Mouse (Mus musculus) embryonic facial prominence, embryonic 11.5 days (tissue): ENCODE data around the gene Faap100. TPM values are rescaled to one million over a fixed set of nuclear protein-coding genes. Genes with fewer than 3 reads are reported as not detected.

ENCODE experiments used
- ATAC-seq: fragments of 200-750 bp; cut with Nextera tagmentation; replicated peaks from 2 replicates; pipeline ENCODE4 v1.8.0; 2017; ENCODE audit warnings: low read depth; ENCODE audit not compliant: insufficient number of reproducible peaks, low FRiP score, low TSS enrichment
- DNase-seq: peaks from one replicate; pipeline ENCODE4 v3.0.0-alpha.2; 2015; ENCODE audit warnings: low spot score
- H3K27ac ChIP-seq: fragments of 300-500 bp; sonication (generic); replicated peaks from 2 replicates; pipeline ENCODE4 v1.5.1; 2014; ENCODE audit warnings: mild to moderate bottlenecking, low read depth, low read length, control low read depth
- H3K27me3 ChIP-seq: fragments of 300-500 bp; sonication (generic); 2 replicates; pipeline ENCODE4 v1.6.1; 2014; ENCODE audit warnings: mild to moderate bottlenecking, low read length, moderate library complexity, mixed read lengths; ENCODE audit not compliant: control insufficient read depth, insufficient read depth
- H3K36me3 ChIP-seq: fragments of 300-500 bp; sonication (generic); replicated peaks from 2 replicates; pipeline ENCODE4 v1.6.1; 2014; ENCODE audit warnings: low read depth, mild to moderate bottlenecking, low read length, moderate library complexity, mixed read lengths; ENCODE audit not compliant: control insufficient read depth, insufficient read depth
- H3K4me1 ChIP-seq: fragments of 300-500 bp; sonication (generic); 2 replicates; pipeline ENCODE4 v1.6.1; 2014; ENCODE audit warnings: low read length, mixed read lengths; ENCODE audit not compliant: control insufficient read depth, insufficient read depth
- H3K4me2 ChIP-seq: fragments of 300-500 bp; sonication (generic); 2 replicates; pipeline ENCODE4 v1.6.1; 2014; ENCODE audit warnings: low read depth, mild to moderate bottlenecking, control low read depth, low read length, moderate library complexity
- H3K4me3 ChIP-seq: fragments of 300-500 bp; sonication (generic); 2 replicates; pipeline ENCODE4 v1.5.1; 2014; ENCODE audit warnings: low read depth, low read length, control low read depth
- H3K9ac ChIP-seq: fragments of 300-500 bp; sonication (generic); replicated peaks from 2 replicates; pipeline ENCODE4 v1.6.1; 2014; ENCODE audit warnings: mild to moderate bottlenecking, control low read depth, low read length
- H3K9me3 ChIP-seq: fragments of 300-500 bp; sonication (generic); replicated peaks from 2 replicates; pipeline ENCODE4 v1.6.1; 2016; ENCODE audit warnings: mild to moderate bottlenecking, low read length, inconsistent platforms, mixed read lengths; ENCODE audit not compliant: control insufficient read depth
- WGBS: fragments of 180-500 bp; shearing (Covaris S2); extraction: QIAGEN DNeasy Blood & Tissue Kit; methylation state at CpG from one replicate; pipeline ENCODE4 v1.1.7; 2014; 5-methylcytosine and 5-hydroxymethylcytosine counted together
- polyA plus RNA-seq: library from polyadenylated mRNA; unstranded; fragments of >200 nt; fragmentation: Nextera tagmentation; extraction: Ambion mirVana; gene quantifications from 2 replicates; pipeline ENCODE4 v1.2.1, GENCODE M21; 2014

The Faap100 gene
- polyA plus RNA-seq, 1 experiment from 2014 or later: 20.5 TPM

DNA sequence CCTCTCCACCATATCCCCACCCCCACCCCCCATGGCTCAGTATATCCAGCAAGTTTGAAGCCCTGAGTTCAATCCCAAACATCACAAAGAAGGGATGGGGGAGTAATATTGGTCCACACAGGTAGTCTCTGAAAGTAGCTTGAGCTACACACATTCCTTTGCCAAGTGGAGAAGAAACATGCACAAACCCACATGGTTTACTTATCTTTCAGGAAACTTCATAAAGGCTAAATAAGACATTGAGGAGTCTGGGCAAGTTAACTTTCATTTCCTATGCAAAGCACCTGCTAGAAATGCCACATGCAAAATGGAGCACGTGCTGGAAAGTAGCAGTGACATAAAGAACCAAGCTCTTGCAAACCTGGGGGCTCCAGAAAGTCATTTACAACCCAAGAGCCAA is 27.9 kb upstream of the Faap100 start:
- H3K36me3 ChIP-seq: peaks cover 16% of the 10 kb centered on the region
- H3K9ac ChIP-seq: no peak overlapping the region
- H3K4me2 ChIP-seq: no peak overlapping the region
- H3K9me3 ChIP-seq: no peaks in the 10 kb centered on the region
- no peak overlapping the region for H3K27ac ChIP-seq
- DNase-seq (no peak), ATAC-seq (no peak)
- H3K4me3 ChIP-seq: no peak overlapping the region
- no peaks in the 10 kb centered on the region for H3K4me1 ChIP-seq
- WGBS: 87% methylated on average over 1 of the region's 1 CpGs
- H3K27me3 ChIP-seq: no peaks in the 10 kb centered on the region

DNA sequence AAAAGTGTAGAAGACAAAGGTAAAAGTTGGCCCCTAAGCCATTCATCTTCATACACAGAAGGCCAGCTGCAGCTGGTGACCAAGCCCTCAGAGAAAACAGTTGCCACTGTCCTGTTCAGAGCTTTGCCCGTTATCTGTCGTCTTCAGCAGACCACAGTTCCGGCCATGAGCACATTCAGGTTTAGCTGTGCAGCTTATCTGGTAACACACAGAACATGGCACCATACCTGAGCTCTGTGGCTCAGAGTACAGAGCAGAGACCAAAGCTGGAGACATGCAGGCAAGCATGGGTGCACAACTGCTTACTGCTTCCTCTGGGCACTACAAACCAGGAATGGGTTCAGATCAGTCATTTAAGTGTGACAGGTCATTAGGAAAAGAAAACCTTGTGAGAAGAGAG is 27.3 kb upstream of the Faap100 start:
- WGBS: 97% methylated on average over 3 of the region's 3 CpGs
- peaks cover 17% of the 10 kb centered on the region for H3K36me3 ChIP-seq

DNA sequence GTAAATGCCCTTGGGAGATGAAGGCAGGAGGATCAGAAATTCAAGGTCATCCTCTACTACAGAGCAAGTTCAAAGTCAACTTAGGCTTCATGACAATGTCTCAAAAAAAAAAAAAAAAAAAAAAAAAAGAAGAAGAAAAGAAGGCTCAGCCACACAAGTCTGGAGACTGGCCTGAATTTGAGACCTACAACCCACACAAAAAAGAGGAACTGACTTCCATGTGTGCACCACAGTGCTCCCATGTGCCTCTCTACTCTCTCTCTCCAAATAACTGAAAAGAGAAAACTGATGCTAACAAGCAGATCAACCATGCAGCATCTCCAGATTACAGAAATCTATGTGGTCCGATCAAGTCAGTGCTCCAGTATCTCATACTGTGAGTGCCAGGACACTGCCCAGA is 26.2 kb upstream of the Faap100 start:
- no peak overlapping the region for H3K27ac ChIP-seq
- H3K4me1 ChIP-seq: no peaks in the 10 kb centered on the region
- no peak overlapping the region for H3K4me3 ChIP-seq
- ATAC-seq (no peak), DNase-seq (no peak)
- H3K27me3 ChIP-seq: no peaks in the 10 kb centered on the region
- peaks cover 15% of the 10 kb centered on the region for H3K36me3 ChIP-seq
- 100% methylated on average over 1 of the region's 1 CpGs for WGBS
- no peak overlapping the region for H3K4me2 ChIP-seq
- H3K9me3 ChIP-seq: no peaks in the 10 kb centered on the region
- H3K9ac ChIP-seq: no peak overlapping the region

More for the DNA sequence above, 27.3 kb upstream of the Faap100 start:
- no peak overlapping the region for H3K4me3 ChIP-seq
- H3K27me3 ChIP-seq: no peaks in the 10 kb centered on the region
- no peak for DNase-seq
- no peak overlapping the region for H3K4me2 ChIP-seq
- no peak for ATAC-seq
- no peaks in the 10 kb centered on the region for H3K9me3 ChIP-seq
- H3K27ac ChIP-seq: no peak overlapping the region
- no peaks in the 10 kb centered on the region for H3K4me1 ChIP-seq
- H3K9ac ChIP-seq: no peak overlapping the region

DNA sequence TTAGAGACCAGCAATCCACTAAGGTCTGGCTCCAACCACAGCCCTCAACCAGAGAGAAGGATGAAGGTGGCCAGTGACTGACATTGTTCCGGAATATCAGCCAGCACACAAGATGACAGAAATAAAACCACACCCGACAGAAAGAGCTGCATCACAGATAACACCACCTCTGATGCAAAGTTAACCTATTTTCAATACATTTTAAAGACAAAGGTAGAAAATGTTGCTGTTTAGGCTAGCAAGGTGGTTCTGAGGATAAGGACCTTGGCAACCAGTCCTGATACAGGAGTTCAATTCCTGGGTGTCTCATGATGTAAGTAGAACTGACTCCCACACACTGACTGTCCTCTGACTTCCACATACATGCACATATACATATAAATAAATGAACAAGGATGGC is 20.8 kb upstream of the Faap100 start:
- DNase-seq (no peak), ATAC-seq (no peak)
- Histone ChIP-seq H3K27me3 (no peaks in the 10 kb centered on the region), H3K4me3 (no peak overlapping the region), H3K4me1 (no peaks in the 10 kb centered on the region), H3K9ac (no peak overlapping the region), H3K36me3 (peaks cover 8% of the 10 kb centered on the region), H3K27ac (no peak overlapping the region), H3K4me2 (no peak overlapping the region), H3K9me3 (no peaks in the 10 kb centered on the region)
- WGBS: 97% methylated on average over 2 of the region's 2 CpGs

DNA sequence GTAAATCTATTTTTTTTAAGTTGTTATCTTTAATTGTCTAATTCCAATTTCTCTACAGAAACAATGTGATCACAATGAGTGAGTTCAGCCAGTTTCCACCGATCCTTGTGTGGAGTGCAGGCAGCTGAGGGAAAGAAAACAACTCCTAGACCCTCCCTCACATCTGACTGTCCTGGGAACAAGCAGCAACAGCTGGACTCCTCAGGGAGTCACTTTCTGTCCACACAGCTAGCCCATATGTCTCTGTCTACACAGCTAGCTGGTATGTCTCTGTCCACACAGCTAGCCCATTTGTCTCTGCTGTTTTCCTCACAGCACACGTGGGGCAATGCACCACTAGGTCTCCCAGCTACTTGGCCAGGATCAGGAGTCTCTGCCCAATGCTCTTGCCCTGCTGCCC is 19.0 kb upstream of the Faap100 start:
- H3K9me3 ChIP-seq: no peaks in the 10 kb centered on the region
- DNase-seq (no peak), ATAC-seq (no peak)
- WGBS: 82% methylated on average over 2 of the region's 2 CpGs
- peaks cover 8% of the 10 kb centered on the region for H3K36me3 ChIP-seq
- no peak overlapping the region for H3K27ac ChIP-seq
- H3K9ac ChIP-seq: no peak overlapping the region
- no peaks in the 10 kb centered on the region for H3K4me1 ChIP-seq
- H3K4me3 ChIP-seq: no peak overlapping the region
- no peaks in the 10 kb centered on the region for H3K27me3 ChIP-seq
- no peak overlapping the region for H3K4me2 ChIP-seq

DNA sequence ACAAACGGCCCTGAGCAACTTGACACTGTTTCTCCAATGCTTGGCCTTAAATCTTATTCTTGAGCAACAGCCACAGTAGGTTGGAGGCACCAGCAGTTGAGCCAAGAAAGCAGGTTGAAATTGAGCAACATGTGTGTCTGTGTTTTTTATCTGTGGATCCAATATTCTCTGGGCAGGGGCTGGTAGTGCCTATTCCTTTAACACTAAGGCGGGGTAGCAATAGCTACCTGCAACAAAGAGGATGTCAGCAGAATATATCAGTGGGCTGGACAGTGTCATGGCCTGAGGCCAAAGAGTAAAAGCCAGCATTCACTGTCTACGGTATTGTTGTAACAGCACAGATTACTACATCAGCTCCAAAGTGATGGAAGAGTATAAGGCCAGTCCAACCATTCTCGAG is 17.1 kb upstream of the Faap100 start:
- Histone ChIP-seq H3K9ac (no peak overlapping the region), H3K36me3 (peaks cover 5% of the 10 kb centered on the region)
- 86% methylated on average over 4 of the region's 4 CpGs for WGBS

DNA sequence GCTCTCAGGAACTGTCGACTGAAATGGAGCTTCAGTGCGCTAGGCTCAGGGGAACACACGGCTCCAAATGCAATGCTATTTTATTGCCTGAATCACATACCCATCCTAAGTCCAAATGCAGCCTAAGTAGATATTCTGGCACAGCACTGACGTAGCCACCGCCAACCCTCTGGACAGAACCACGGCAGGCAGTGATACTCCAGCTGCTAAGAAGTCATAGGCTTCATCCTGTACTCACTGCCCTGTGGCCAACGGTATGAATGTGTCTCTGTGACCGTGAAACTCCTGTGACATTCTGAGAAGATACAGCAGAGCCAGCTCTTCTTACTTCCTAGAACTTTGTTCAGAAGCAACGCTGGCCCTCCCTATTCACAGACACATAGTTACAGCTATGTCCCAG is 10.0 kb upstream of the Faap100 start:
- ATAC-seq: no peak
- Histone ChIP-seq H3K9me3 (no peaks in the 10 kb centered on the region), H3K4me3 (no peak overlapping the region), H3K4me2 (no peak overlapping the region), H3K27ac (no peak overlapping the region), H3K9ac (no peak overlapping the region), H3K4me1 (no peaks in the 10 kb centered on the region), H3K27me3 (no peaks in the 10 kb centered on the region), H3K36me3 (peaks cover 9% of the 10 kb centered on the region)
- 91% methylated on average over 9 of the region's 9 CpGs for WGBS
- no peak for DNase-seq

More for the DNA sequence above, 17.1 kb upstream of the Faap100 start:
- H3K27ac ChIP-seq: no peak overlapping the region
- no peaks in the 10 kb centered on the region for H3K27me3 ChIP-seq
- DNase-seq (no peak), ATAC-seq (no peak)
- no peaks in the 10 kb centered on the region for H3K4me1 ChIP-seq
- H3K9me3 ChIP-seq: no peaks in the 10 kb centered on the region
- H3K4me3 ChIP-seq: no peak overlapping the region
- no peak overlapping the region for H3K4me2 ChIP-seq

DNA sequence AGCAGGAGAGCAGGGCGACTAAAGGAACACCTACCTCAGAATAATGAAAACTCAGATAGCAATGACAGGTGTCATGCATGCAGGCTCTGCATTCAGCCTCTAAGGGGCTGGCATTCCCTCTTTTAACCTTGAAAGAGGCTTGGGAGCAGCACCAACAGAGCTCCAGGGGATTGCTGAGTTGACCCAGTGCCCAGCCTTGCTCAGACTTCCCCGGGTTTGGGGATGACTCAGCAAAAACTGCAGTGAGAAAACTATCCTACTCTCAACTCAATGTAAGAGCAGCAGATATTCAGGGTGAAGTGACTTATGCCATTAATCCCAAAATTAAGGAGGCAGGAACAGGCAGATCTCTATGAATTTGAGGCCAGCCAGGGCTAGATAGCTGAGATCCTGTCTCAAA is 8.6 kb upstream of the Faap100 start:
- no peak overlapping the region for H3K9ac ChIP-seq
- no peak for DNase-seq
- H3K27ac ChIP-seq: no peak overlapping the region
- no peaks in the 10 kb centered on the region for H3K4me1 ChIP-seq
- H3K9me3 ChIP-seq: no peaks in the 10 kb centered on the region
- no peak overlapping the region for H3K4me3 ChIP-seq
- WGBS: 71% methylated on average over 2 of the region's 2 CpGs
- no peak overlapping the region for H3K4me2 ChIP-seq
- H3K27me3 ChIP-seq: no peaks in the 10 kb centered on the region
- ATAC-seq: no peak
- peaks cover 13% of the 10 kb centered on the region for H3K36me3 ChIP-seq
